Mouse (Mus musculus): Measurements from ENCODE around the gene Mast4. TPM values are rescaled to one million over a fixed set of nuclear protein-coding genes. Genes with fewer than 3 reads are reported as not detected.

Mast4 gene
- total RNA-seq, 1 experiment from 2014 or later = 22.1 TPM

GRCm38 (mm10) chr13:103141304-103141703 is 193.0 kb downstream of the Mast4 start:
- no peak for ATAC-seq (ENCODE audit: extremely low read depth, insufficient number of reproducible peaks, low FRiP score, poor library complexity, severe bottlenecking)

- no peak for ATAC-seq (ENCODE audit: extremely low read depth, insufficient number of reproducible peaks, low FRiP score, poor library complexity, severe bottlenecking)
Observed at GRCm38 (mm10) chr13:103140051-103140450, 194.2 kb downstream of the Mast4 start.

- no peak for ATAC-seq (ENCODE audit: extremely low read depth, insufficient number of reproducible peaks, low FRiP score, poor library complexity, severe bottlenecking)
Observed at GRCm38 (mm10) chr13:103138298-103138697, 196.0 kb downstream of the Mast4 start.

GRCm38 (mm10) chr13:103135224-103135883 is 198.9 kb downstream of the Mast4 start:
- no peak for ATAC-seq (ENCODE audit: extremely low read depth, insufficient number of reproducible peaks, low FRiP score, poor library complexity, severe bottlenecking)

- no peak for ATAC-seq (ENCODE audit: extremely low read depth, insufficient number of reproducible peaks, low FRiP score, poor library complexity, severe bottlenecking)
Observed at GRCm38 (mm10) chr13:103131781-103132180, 202.5 kb downstream of the Mast4 start.

- ATAC-seq (ENCODE audit: extremely low read depth, insufficient number of reproducible peaks, low FRiP score, poor library complexity, severe bottlenecking) = no peak
Observed at GRCm38 (mm10) chr13:103129130-103129797, 205.0 kb downstream of the Mast4 start.

- ATAC-seq (ENCODE audit: extremely low read depth, insufficient number of reproducible peaks, low FRiP score, poor library complexity, severe bottlenecking) = no peak
Observed at GRCm38 (mm10) chr13:103128729-103129128, 205.6 kb downstream of the Mast4 start.

- no peak for ATAC-seq (ENCODE audit: extremely low read depth, insufficient number of reproducible peaks, low FRiP score, poor library complexity, severe bottlenecking)
Observed at GRCm38 (mm10) chr13:103127594-103127993, 206.7 kb downstream of the Mast4 start.

- ATAC-seq (ENCODE audit: extremely low read depth, insufficient number of reproducible peaks, low FRiP score, poor library complexity, severe bottlenecking) = no peak
Observed at GRCm38 (mm10) chr13:103123716-103124115, 210.6 kb downstream of the Mast4 start.

- no peak for ATAC-seq (ENCODE audit: extremely low read depth, insufficient number of reproducible peaks, low FRiP score, poor library complexity, severe bottlenecking)
Observed at GRCm38 (mm10) chr13:103121796-103122792, 212.2 kb downstream of the Mast4 start.

GRCm38 (mm10) chr13:103120669-103121131 is 213.6 kb downstream of the Mast4 start:
- ATAC-seq (ENCODE audit: extremely low read depth, insufficient number of reproducible peaks, low FRiP score, poor library complexity, severe bottlenecking) = 0 out of 2 replicates have a peak, but pooled peaks have one; percentile 23

- ATAC-seq (ENCODE audit: extremely low read depth, insufficient number of reproducible peaks, low FRiP score, poor library complexity, severe bottlenecking) = no peak
Observed at GRCm38 (mm10) chr13:103119728-103120127, 214.6 kb downstream of the Mast4 start.

GRCm38 (mm10) chr13:103115116-103115515 is 219.2 kb downstream of the Mast4 start:
- ATAC-seq (ENCODE audit: extremely low read depth, insufficient number of reproducible peaks, low FRiP score, poor library complexity, severe bottlenecking) = no peak

GRCm38 (mm10) chr13:103114274-103114673 is 220.0 kb downstream of the Mast4 start:
- ATAC-seq (ENCODE audit: extremely low read depth, insufficient number of reproducible peaks, low FRiP score, poor library complexity, severe bottlenecking) = no peak

GRCm38 (mm10) chr13:103109872-103110271 is 224.4 kb downstream of the Mast4 start:
- no peak for ATAC-seq (ENCODE audit: extremely low read depth, insufficient number of reproducible peaks, low FRiP score, poor library complexity, severe bottlenecking)

GRCm38 (mm10) chr13:103107362-103107761 is 226.9 kb downstream of the Mast4 start:
- ATAC-seq (ENCODE audit: extremely low read depth, insufficient number of reproducible peaks, low FRiP score, poor library complexity, severe bottlenecking) = no peak

- no peak for ATAC-seq (ENCODE audit: extremely low read depth, insufficient number of reproducible peaks, low FRiP score, poor library complexity, severe bottlenecking)
Observed at GRCm38 (mm10) chr13:103102598-103102997, 231.7 kb downstream of the Mast4 start.

- peak; percentile 55; the same call in 1 of the 2 replicates for ATAC-seq (ENCODE audit: extremely low read depth, insufficient number of reproducible peaks, low FRiP score, poor library complexity, severe bottlenecking)
Observed at GRCm38 (mm10) chr13:103096346-103097150, 237.7 kb downstream of the Mast4 start.
